Mouse (Mus musculus): Measurements from ENCODE around the gene Cep68.

DNA sequence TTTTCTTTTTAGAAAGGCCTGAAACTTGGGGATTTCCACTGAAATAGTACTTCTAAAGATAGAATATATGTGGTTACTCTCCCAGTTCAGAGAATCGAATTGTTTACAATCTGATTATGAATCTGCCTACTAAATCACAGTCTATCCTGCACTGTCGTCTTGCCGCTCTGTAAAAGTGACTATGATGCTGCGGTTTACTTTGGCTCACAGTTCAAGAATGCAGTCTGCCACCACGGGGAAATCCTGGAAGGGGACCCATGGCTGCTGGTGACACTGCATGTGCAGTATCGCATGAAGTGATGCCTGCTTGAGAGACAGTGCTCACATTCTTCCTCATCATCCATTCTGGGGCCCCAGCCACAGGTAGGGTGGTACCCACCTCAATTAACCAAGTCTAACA, 3.9 kb downstream of the Cep68 start:
- no peak for TF ChIP-seq CTCF (IDR thresholded peaks at IDR 0.05; ENCODE audit: low read depth, low read length)
- no peak for TF ChIP-seq POLR2A (IDR thresholded peaks at IDR 0.05; ENCODE audit: borderline replicate concordance, low read depth, low read length)

All from bone marrow macrophage, adult 2 months (primary cell).